Mouse (Mus musculus) myocyte (in vitro differentiated cells): ENCODE measurements around the gene Asb17. TPM values are rescaled to one million over a fixed set of nuclear protein-coding genes. Genes with fewer than 3 reads are reported as not detected.

ENCODE experiments used
- H3K27me3 ChIP-seq: one replicate; pipeline ENCODE4 v1.6.1; 2011; ENCODE audit not compliant: control insufficient read depth, insufficient read depth, insufficient read length
- H3K36me3 ChIP-seq: one replicate; pipeline ENCODE4 v1.6.1; 2011; ENCODE audit not compliant: control insufficient read depth, insufficient read depth
- H3K4me2 ChIP-seq: one replicate; pipeline ENCODE4 v1.6.1; 2011; ENCODE audit warnings: low read depth, control low read depth
- H3K4me3 ChIP-seq: one replicate; pipeline ENCODE4 v1.5.1; 2011; ENCODE audit warnings: mild to moderate bottlenecking, control low read depth, moderate library complexity
- H3K79me2 ChIP-seq: one replicate; pipeline ENCODE4 v1.6.1; 2011; ENCODE audit not compliant: control insufficient read depth, insufficient read depth
- H3ac ChIP-seq: one replicate; pipeline ENCODE4 v1.6.1; 2011; ENCODE audit not compliant: control insufficient read depth, insufficient read length
- CEBPB ChIP-seq: IDR thresholded peaks from 2 replicates; pipeline ENCODE4 v1.6.1; 2011; ENCODE audit warnings: mild to moderate bottlenecking, moderate library complexity; ENCODE audit not compliant: poor library complexity, insufficient read depth, severe bottlenecking
- E2F4 ChIP-seq: IDR thresholded peaks from one replicate; pipeline ENCODE4 v1.6.1; 2011; ENCODE audit warnings: mild to moderate bottlenecking, control low read depth, moderate library complexity; ENCODE audit not compliant: insufficient read depth
- MAX ChIP-seq: IDR thresholded peaks from one replicate; pipeline ENCODE4 v1.6.1; 2011; ENCODE audit warnings: low read depth, mild to moderate bottlenecking, control low read depth
- MYOD1 ChIP-seq, 3 experiments: IDR thresholded peaks; one replicate each; pipeline ENCODE4 v1.6.1; 2011; ENCODE audit warnings: control low read depth in 2 of 3, low read depth in 2 of 3, mild to moderate bottlenecking in 2 of 3, moderate library complexity in 1 of 3; ENCODE audit not compliant: insufficient read length in 2 of 3, control insufficient read depth in 1 of 3
- MYOG ChIP-seq, 3 experiments: IDR thresholded peaks; one replicate each; pipeline ENCODE4 v1.6.1; 2011; ENCODE audit warnings: control low read depth in 2 of 3, low read depth in 2 of 3, mild to moderate bottlenecking in 2 of 3; ENCODE audit not compliant: insufficient read length in 2 of 3, control insufficient read depth in 1 of 3, insufficient read depth in 1 of 3
- POLR2A ChIP-seq: IDR thresholded peaks from one replicate; pipeline ENCODE4 v1.6.1; 2011; ENCODE audit warnings: low read depth, mild to moderate bottlenecking, control low read depth, moderate library complexity; ENCODE audit not compliant: insufficient read length
- POLR2AphosphoS2 ChIP-seq: IDR thresholded peaks from one replicate; pipeline ENCODE4 v1.6.1; 2011; ENCODE audit warnings: low read depth, control low read depth; ENCODE audit not compliant: insufficient read length
- REST ChIP-seq: IDR thresholded peaks from one replicate; pipeline ENCODE4 v1.6.1; 2011; ENCODE audit warnings: mild to moderate bottlenecking, control low read depth, moderate library complexity; ENCODE audit not compliant: insufficient read depth, insufficient read length
- SRF ChIP-seq: IDR thresholded peaks from one replicate; pipeline ENCODE4 v1.6.1; 2011; ENCODE audit warnings: low read depth; ENCODE audit not compliant: control insufficient read depth, insufficient read length
- TCF12 ChIP-seq: IDR thresholded peaks from one replicate; pipeline ENCODE4 v1.6.1; 2011; ENCODE audit warnings: mild to moderate bottlenecking, control low read depth; ENCODE audit not compliant: poor library complexity, insufficient read depth, severe bottlenecking
- TCF3 ChIP-seq: IDR thresholded peaks from one replicate; pipeline ENCODE4 v1.6.1; 2011; ENCODE audit warnings: low read depth, control low read depth; ENCODE audit not compliant: insufficient read length
- USF1 ChIP-seq: IDR thresholded peaks from one replicate; pipeline ENCODE4 v1.6.1; 2011; ENCODE audit warnings: low read depth, mild to moderate bottlenecking, control low read depth, moderate library complexity
- polyA plus RNA-seq: library from polyadenylated mRNA; unstranded; fragments of >200 nt; fragmentation: generic; extraction: Trizol; gene quantifications from one replicate; pipeline ENCODE4 v1.2.1, GENCODE M21; 2012; ENCODE audit warnings: missing spikeins

Asb17 gene
- polyA plus RNA-seq, 1 experiment = not detected

DNA sequence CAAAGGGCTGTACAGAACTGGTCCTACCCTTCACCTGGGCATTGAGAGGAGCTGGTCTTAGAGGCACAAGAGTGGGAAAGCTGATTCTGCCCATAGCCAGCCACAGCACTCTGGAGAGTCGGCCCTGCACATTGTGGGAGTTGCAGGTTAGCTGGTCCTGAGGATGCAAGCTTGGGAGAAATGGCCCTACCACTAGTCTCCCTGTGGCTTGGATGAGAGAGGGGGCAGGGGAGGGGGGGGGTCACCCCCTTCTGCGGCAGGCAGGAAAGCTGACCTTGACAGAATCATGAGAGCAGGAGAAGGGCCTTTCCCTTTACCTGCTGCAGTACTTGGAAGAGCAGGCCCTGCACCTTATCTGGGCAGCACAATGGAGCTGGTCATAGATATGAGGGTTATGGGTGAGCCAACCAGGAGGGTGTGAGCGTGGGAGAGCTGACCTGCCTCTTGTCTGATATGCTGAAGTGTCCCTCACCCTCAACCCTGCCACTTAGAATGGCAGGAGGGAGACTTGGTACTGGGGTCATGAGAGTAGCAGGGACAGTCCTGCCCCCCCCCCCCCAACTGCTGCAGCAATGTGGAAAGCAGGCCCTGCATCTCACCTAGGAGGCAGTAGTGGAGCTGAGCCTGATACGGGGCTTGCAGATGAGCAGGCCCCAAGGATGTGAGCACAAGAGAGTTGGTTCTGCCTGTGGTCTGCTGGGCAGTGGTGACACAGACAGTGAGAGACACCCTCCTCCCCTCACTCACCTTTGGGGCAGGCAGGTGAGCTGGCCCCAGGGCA lies 11.9 kb upstream of the Asb17 start:
- Histone ChIP-seq H3K36me3 (no peaks in the 10 kb centered on the region), H3ac (no peak overlapping the region), H3K4me3 (no peak overlapping the region), H3K79me2 (no peaks in the 10 kb centered on the region), H3K27me3 (no peaks in the 10 kb centered on the region), H3K4me2 (no peak overlapping the region)
- TF ChIP-seq TCF12 = no peak
- TF ChIP-seq REST = no peak
- TF ChIP-seq POLR2A = no peak
- TF ChIP-seq USF1 = no peak
- no peak for TF ChIP-seq MAX
- no peak for TF ChIP-seq POLR2AphosphoS2
- TF ChIP-seq E2F4 = no peak
- TF ChIP-seq CEBPB = no peak
- TF ChIP-seq MYOG (IDR thresholded peaks at IDR 0.05; ENCODE audit: control insufficient read depth in 1 of 3, insufficient read depth in 1 of 3, insufficient read length in 2 of 3, low read depth in 2 of 3) = no peak
- no peak for TF ChIP-seq TCF3
- TF ChIP-seq MYOD1 (IDR thresholded peaks at IDR 0.05; ENCODE audit: control insufficient read depth in 1 of 3, insufficient read length in 2 of 3, low read depth in 2 of 3) = no peak
- TF ChIP-seq SRF = no peak

DNA sequence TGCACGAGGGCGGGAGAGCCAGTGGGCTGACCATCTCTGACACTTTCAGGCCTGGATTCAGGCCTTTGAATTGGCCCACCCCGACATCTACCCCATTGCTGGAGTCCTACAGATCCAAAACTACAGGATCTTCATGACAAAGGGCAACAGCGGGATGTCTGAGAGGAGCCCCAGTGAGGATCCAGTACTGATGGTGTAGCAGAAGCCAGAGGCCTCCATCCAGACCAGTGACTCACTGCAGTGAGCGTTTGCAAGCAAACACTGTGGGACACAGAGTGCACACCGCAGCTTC lies 11.4 kb upstream of the Asb17 start:
- no peak overlapping the region for H3K4me2 ChIP-seq
- no peak overlapping the region for H3ac ChIP-seq
- H3K27me3 ChIP-seq = no peaks in the 10 kb centered on the region
- H3K79me2 ChIP-seq = no peaks in the 10 kb centered on the region
- H3K36me3 ChIP-seq = no peaks in the 10 kb centered on the region
- no peak overlapping the region for H3K4me3 ChIP-seq
- no peak for TF ChIP-seq USF1
- no peak for TF ChIP-seq SRF
- TF ChIP-seq POLR2A = no peak

DNA sequence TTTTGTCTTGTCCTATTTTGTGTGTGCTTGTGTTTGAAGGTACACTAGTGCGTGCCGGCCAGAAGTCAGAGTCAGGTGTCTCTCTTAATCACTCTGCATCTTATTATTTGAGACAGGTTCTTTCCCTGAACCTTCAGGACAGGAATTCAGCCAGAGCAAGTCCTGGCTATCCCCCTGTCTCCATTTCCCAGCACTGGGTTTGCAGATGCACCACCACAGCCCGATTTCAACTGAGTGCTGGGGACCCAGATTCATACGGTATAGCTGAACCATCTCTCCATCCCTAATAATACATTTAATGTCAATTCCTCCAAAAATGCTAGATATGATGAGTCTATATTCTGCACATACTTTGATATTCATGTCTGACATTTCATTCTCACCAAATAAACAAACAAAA lies 9.9 kb upstream of the Asb17 start:
- Histone ChIP-seq H3ac (no peak overlapping the region), H3K36me3 (no peaks in the 10 kb centered on the region), H3K27me3 (no peaks in the 10 kb centered on the region), H3K4me2 (no peak overlapping the region), H3K79me2 (no peaks in the 10 kb centered on the region), H3K4me3 (no peak overlapping the region)
- TF ChIP-seq USF1 = no peak
- no peak for TF ChIP-seq MAX
- TF ChIP-seq TCF3 = no peak
- no peak for TF ChIP-seq CEBPB
- no peak for TF ChIP-seq E2F4
- no peak for TF ChIP-seq TCF12

DNA sequence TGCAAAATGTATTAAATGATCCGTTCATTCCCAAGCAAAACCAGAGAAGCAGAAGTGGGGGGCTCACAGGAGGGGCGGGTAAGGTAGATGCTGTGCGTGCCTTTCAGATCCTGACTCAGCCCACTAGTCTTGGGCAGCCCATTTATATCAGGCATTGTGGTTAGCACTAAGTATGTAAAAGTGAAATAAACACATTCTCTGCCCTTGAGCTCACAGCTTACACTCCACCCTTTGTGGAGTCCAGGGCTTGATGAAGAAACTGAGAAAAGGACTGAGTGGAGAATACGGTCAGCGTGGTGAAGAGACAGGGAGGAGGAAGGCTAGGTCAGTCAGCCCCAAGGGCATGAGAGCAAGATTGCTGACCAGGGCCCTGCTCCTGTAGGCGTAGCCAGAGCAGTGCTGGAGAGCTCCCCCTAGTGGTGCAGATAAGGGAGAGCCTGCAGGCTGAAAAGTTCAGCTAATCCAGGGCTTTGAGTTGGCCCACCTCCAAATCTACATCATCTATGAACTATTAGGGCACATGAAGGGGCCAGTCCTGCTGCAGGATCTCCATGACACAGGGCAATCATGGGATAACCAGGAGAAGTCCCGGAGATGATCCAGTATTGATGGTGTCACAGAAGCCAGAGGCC lies 8.4 kb upstream of the Asb17 start:
- Histone ChIP-seq H3K79me2 (no peaks in the 10 kb centered on the region), H3K4me3 (no peak overlapping the region), H3K36me3 (no peaks in the 10 kb centered on the region), H3K4me2 (no peak overlapping the region), H3ac (no peak overlapping the region), H3K27me3 (no peaks in the 10 kb centered on the region)
- TF ChIP-seq E2F4 (no peak), CEBPB (no peak), MAX (no peak), REST (no peak), MYOD1 (IDR thresholded peaks at IDR 0.05; ENCODE audit: control insufficient read depth in 1 of 3, insufficient read length in 2 of 3, low read depth in 2 of 3) (no peak), POLR2A (no peak), POLR2AphosphoS2 (no peak), TCF3 (no peak), MYOG (IDR thresholded peaks at IDR 0.05; ENCODE audit: control insufficient read depth in 1 of 3, insufficient read depth in 1 of 3, insufficient read length in 2 of 3, low read depth in 2 of 3) (no peak), TCF12 (no peak), SRF (no peak), USF1 (no peak)

DNA sequence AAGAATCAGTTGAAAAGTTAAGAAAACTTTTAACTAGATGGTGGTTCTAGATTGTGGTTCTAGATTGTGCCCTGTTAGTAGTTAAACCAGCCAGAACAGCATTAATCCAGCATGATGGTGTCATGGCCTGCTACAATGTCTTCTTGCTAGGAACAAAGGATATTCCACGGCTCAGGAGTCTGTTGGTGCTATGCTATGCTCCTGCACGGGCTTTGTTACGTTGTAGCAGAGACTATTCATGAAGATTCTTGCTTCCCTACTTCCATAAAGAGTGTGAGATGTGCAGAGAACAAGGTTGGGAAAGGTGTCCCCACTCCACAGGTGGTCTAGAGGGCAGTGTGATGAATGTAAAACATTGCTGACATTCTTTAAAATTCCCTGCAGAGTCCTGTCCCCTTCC lies 7.7 kb upstream of the Asb17 start:
- Histone ChIP-seq H3K27me3 (no peaks in the 10 kb centered on the region), H3K36me3 (no peaks in the 10 kb centered on the region), H3K4me2 (no peak overlapping the region), H3ac (no peak overlapping the region), H3K79me2 (no peaks in the 10 kb centered on the region), H3K4me3 (no peak overlapping the region)
- TF ChIP-seq POLR2A (no peak), USF1 (no peak), POLR2AphosphoS2 (no peak), SRF (no peak), MAX (no peak), TCF3 (no peak), MYOG (IDR thresholded peaks at IDR 0.05; ENCODE audit: control insufficient read depth in 1 of 3, insufficient read depth in 1 of 3, insufficient read length in 2 of 3, low read depth in 2 of 3) (no peak), MYOD1 (IDR thresholded peaks at IDR 0.05; ENCODE audit: control insufficient read depth in 1 of 3, insufficient read length in 2 of 3, low read depth in 2 of 3) (no peak), REST (no peak), TCF12 (no peak), CEBPB (no peak), E2F4 (no peak)
